Mouse (Mus musculus) liver, adult 2 months (tissue): ENCODE measurements around the gene Rnf103.

Experiments
- CTCF ChIP-seq: fragments of 200-500 bp; IDR thresholded peaks from 2 replicates; pipeline ENCODE4 v1.5.1; 2011; ENCODE audit warnings: low read depth, low read length, control low read depth
- POLR2A ChIP-seq: fragments of 200-500 bp; IDR thresholded peaks from 2 replicates; pipeline ENCODE4 v1.6.1; 2011; ENCODE audit warnings: low read length, control low read depth; ENCODE audit not compliant: insufficient read depth; ENCODE audit errors: extremely low read depth

GRCm38 (mm10) chr6:71475604-71476003 is 18.1 kb upstream of the Rnf103 start:
- no peak for TF ChIP-seq CTCF
- TF ChIP-seq POLR2A, result no peak
